Mouse (Mus musculus): ENCODE results near the gene Napa. TPM values are rescaled to one million over a fixed set of nuclear protein-coding genes. Genes with fewer than 3 reads are reported as not detected.
A peak's percentile ranks its signal among the peaks of the same experiment; 100 is the strongest.

Gene Napa
- polyA plus RNA-seq, 1 experiment = 161 TPM

DNA sequence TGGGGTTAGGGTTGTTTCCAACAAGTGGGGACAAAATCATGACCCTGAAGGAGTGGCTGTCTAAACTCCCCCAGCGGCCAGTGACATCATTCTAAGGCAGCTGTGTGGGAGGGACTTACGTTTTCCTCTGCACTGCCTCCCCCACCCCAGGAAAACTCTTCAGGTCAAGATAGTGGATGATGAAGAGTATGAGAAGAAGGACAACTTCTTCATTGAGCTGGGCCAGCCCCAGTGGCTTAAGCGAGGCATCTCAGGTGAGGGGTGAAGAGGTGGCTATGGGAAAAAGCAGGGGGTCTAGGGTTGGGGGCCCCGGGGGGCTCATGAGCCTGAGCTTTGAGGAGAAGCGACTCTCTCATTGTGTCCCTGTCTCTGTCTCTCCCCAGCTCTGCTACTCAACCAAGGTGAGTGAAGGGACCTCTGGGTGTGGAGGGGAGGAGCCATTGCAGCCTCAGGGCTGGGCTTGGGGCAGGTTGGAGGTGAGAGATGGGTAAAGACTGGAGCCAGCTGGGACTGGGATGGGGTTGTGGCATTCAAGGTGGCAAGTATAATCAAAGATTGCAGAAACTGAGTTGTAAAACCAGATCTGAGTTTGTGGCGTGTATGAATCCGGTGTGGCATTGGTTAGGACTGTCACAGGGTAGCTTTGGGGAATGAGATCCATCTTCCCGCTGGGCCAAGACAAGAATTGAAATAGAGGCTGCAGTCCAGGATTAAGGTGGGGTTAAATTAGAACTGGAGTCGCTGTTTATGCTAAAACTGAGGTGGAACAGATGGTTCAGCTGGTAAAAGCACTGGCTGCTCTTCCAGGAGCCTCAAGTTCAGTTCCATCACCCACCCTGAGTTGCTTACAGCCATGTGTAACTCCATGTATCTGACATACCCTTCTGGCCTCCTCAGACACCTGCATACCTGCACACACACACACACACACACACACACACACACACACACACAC is 52.2 kb downstream of the Napa start:
- Histone ChIP-seq H3K4me1 (peaks cover 13% of the 10 kb centered on the region; the same call in 1 of the 2 replicates), H3K4me3 (replicated peaks) (no peak overlapping the region), H3K27me3 (replicated peaks) (peaks cover 73% of the 10 kb centered on the region), H3K9me3 (no peaks in the 10 kb centered on the region; the same call in 1 of the 2 replicates), H3K36me3 (replicated peaks; ENCODE audit: low read length) (no peaks in the 10 kb centered on the region)
- TF ChIP-seq GATA1 (IDR thresholded peaks at IDR 0.05; ENCODE audit: borderline replicate concordance, low read length) (no peak), FLI1 (IDR thresholded peaks at IDR 0.05; ENCODE audit: low read length) (no peak)

DNA sequence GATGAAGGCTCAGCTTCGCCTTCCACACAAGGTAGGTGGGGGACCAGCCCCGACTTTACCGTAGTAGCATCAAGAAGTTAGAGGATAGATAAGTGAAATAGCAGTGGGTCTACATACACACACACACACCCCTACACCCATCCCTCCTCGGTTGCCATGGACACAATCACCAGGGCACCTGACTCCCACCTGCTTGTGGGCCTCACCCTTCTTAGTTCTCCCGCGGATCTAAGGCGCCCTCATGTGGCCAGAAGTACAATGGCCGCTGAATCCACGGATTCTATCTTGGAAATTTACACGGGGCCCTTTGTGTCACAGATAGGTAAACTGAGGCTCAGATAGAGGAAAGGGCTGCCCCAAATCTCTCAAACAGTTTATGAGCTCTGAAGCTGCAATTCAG is 55.3 kb downstream of the Napa start:
- Histone ChIP-seq H3K4me1 (peaks cover 28% of the 10 kb centered on the region), H3K9me3 (peaks cover 2% of the 10 kb centered on the region; the same call in 1 of the 2 replicates), H3K4me3 (replicated peaks) (no peak overlapping the region), H3K27me3 (replicated peaks) (peaks cover 67% of the 10 kb centered on the region), H3K36me3 (replicated peaks; ENCODE audit: low read length) (no peaks in the 10 kb centered on the region)
- TF ChIP-seq GATA1 (IDR thresholded peaks at IDR 0.05; ENCODE audit: borderline replicate concordance, low read length) (no peak), FLI1 (IDR thresholded peaks at IDR 0.05; ENCODE audit: low read length) (no peak)

DNA sequence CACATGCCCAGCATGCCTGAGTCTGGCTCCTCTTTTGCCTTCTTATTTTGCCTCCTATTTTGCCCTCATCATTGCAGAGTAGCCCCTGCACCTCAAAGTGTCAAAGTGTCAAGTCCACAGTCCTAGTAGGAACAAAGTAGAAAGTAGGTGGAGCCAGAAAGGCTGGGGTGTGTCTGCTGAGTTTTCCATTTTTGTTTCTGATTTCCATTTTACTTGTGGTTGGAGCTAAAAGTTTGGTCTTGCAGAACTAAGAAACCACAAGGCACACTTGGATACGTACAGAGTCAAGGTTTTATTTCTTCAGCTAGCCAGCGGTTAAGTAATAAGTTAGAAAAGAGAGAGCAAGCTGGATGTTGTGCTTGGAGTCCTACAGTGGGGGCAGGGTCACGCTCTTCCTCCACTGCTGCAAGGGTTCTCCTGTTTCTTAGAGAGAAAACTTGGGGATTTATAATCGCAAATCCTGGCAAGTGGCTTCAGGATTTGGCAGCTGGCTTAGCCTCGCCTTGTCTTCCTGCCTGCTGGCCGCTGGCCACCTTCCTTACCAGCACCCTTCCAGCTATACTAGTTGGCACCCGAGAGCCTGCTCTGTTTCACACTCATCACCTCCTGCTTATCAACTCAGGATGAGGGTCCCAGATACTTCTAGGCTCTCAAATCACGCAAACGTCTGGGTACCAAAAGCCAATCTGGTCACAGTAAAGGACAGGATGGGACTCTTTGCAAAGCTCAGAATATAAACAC is 57.0 kb downstream of the Napa start:
- peaks cover 9% of the 10 kb centered on the region; the same call in 1 of the 2 replicates for H3K9me3 ChIP-seq
- TF ChIP-seq FLI1 (IDR thresholded peaks at IDR 0.05; ENCODE audit: low read length) (no peak), GATA1 (IDR thresholded peaks at IDR 0.05; ENCODE audit: borderline replicate concordance, low read length) (no peak)
- peaks cover 70% of the 10 kb centered on the region for H3K27me3 ChIP-seq (replicated peaks)
- peaks cover 37% of the 10 kb centered on the region for H3K4me1 ChIP-seq
- H3K36me3 ChIP-seq (replicated peaks; ENCODE audit: low read length) = no peaks in the 10 kb centered on the region
- no peak overlapping the region for H3K4me3 ChIP-seq (replicated peaks)

DNA sequence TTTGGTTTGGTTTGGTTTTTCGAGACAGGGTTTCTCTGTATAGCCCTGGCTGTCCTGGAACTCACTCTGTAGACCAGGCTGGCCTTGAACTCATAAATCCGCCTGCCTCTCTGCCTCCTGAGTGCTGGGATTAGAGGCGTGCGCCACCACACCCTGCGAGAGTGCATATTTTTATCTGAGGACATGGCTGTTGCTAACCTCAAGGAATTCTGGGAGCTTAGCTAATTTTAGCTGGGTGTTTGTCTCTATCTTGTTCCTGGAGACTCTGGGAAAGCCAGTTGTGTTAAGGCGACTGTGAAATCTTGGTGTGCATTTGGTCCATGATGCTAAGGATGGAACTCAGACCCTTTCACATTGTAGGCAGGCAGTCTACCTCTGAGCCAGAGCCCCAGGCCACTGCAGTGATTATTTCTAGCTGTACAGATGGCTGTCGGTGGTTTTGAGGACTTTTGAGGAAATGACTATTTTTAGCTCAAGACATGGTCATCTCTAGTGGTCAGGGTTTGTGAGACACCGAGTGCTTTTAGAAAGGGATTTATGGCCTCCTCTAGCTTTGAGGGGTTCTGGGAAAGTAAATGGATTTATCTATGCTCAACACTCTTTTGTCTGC is 58.0 kb downstream of the Napa start:
- Histone ChIP-seq H3K9me3 (peaks cover 12% of the 10 kb centered on the region; the same call in 1 of the 2 replicates), H3K4me3 (replicated peaks) (no peak overlapping the region), H3K36me3 (replicated peaks; ENCODE audit: low read length) (no peaks in the 10 kb centered on the region), H3K4me1 (peaks cover 42% of the 10 kb centered on the region), H3K27me3 (replicated peaks) (peaks cover 69% of the 10 kb centered on the region)
- TF ChIP-seq FLI1 (IDR thresholded peaks at IDR 0.05; ENCODE audit: low read length) (no peak), GATA1 (IDR thresholded peaks at IDR 0.05; ENCODE audit: borderline replicate concordance, low read length) (no peak)

DNA sequence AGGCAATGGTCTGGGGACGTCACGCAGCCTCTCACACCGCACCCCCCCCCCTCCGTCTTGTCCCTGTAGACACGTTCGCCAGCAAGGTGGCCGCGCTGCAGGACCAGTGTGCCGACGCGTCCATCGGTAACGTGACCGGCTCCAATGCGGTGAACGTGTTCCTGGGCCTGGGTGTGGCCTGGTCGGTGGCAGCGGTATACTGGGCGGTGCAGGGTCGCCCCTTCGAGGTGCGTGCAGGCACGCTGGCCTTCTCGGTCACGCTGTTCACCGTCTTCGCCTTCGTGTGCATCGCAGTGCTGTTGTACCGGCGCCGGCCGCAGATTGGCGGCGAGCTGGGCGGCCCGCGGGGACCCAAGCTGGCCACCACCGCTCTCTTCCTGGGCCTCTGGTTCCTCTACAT is 60.5 kb downstream of the Napa start:
- Histone ChIP-seq H3K4me3 (replicated peaks) (peak overlapping the region; percentile 85), H3K27me3 (replicated peaks) (peaks cover 74% of the 10 kb centered on the region), H3K36me3 (replicated peaks; ENCODE audit: low read length) (no peaks in the 10 kb centered on the region), H3K9me3 (peaks cover 27% of the 10 kb centered on the region), H3K4me1 (peaks cover 39% of the 10 kb centered on the region)
- TF ChIP-seq GATA1 (IDR thresholded peaks at IDR 0.05; ENCODE audit: borderline replicate concordance, low read length) = no peak
- TF ChIP-seq FLI1 (IDR thresholded peaks at IDR 0.05; ENCODE audit: low read length) = no peak

DNA sequence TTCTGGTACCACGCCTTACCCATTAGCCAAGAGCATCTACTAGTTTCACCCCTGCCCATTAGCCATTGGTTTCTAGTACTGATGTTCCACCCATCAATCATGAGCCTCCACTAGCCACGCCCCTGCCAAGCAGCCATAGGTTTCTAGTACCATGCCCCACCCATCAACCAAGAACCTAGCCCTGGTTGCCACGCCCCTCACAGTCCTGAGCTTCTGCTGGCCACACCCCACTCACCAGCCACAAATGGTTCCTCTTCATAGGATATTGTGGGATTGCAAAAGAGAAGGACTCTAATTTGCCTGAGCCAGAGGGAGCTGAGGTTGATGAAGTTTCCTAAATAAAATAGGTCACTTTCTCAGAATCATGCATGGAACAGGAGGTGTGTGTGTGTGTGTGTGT is 62.4 kb downstream of the Napa start:
- peaks cover 27% of the 10 kb centered on the region for H3K9me3 ChIP-seq
- H3K4me1 ChIP-seq = peaks cover 35% of the 10 kb centered on the region
- H3K27me3 ChIP-seq (replicated peaks) = peaks cover 70% of the 10 kb centered on the region
- no peak overlapping the region for H3K4me3 ChIP-seq (replicated peaks)
- TF ChIP-seq GATA1 (IDR thresholded peaks at IDR 0.05; ENCODE audit: borderline replicate concordance, low read length) (no peak), FLI1 (IDR thresholded peaks at IDR 0.05; ENCODE audit: low read length) (no peak)
- no peaks in the 10 kb centered on the region for H3K36me3 ChIP-seq (replicated peaks; ENCODE audit: low read length)

DNA sequence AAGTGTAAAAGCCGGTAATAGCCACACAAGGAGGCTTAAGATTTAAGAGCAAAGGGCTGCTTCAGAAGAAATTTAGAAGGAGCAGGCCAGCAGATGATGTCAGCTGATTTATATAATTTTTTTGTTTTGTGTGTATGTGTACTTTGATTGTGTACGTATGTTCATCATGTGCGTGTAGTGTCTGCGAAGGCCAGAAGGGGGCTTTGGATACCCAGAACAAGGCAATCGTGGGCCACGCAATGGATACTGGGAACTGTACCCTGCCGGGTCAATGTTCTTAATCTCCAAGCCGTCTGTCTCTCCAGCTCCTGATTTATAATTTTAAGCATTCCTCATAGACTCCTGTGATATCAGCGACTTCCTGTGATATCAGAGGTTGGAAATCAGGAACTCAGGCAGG is 63.0 kb downstream of the Napa start:
- Histone ChIP-seq H3K27me3 (replicated peaks) (peaks cover 69% of the 10 kb centered on the region), H3K36me3 (replicated peaks; ENCODE audit: low read length) (no peaks in the 10 kb centered on the region), H3K4me1 (peaks cover 32% of the 10 kb centered on the region), H3K9me3 (peaks cover 27% of the 10 kb centered on the region), H3K4me3 (replicated peaks) (no peak overlapping the region)
- TF ChIP-seq GATA1 (IDR thresholded peaks at IDR 0.05; ENCODE audit: borderline replicate concordance, low read length) = no peak
- no peak for TF ChIP-seq FLI1 (IDR thresholded peaks at IDR 0.05; ENCODE audit: low read length)

DNA sequence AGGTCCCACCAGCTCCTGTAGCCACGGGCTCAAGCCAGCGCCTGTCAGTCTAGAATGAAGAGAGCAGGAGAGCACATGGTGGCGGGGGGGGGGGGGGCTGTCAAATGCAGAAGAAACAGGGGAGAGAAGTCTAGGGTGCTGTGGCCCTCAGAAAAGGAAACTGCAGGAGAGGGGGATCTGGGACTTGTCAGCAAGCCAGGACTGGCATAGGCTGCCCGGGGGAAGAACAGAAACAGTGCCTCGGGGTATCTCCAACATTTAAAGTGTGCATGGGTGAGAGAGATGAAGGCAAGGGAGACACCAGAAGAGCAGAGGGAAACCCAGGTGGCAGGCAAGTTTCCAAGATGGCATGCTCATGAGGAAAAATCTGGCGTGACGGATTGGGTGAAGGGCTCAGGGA is 63.8 kb downstream of the Napa start:
- Histone ChIP-seq H3K27me3 (replicated peaks) (peaks cover 67% of the 10 kb centered on the region), H3K4me1 (peaks cover 28% of the 10 kb centered on the region), H3K4me3 (replicated peaks) (no peak overlapping the region), H3K36me3 (replicated peaks; ENCODE audit: low read length) (no peaks in the 10 kb centered on the region), H3K9me3 (peaks cover 27% of the 10 kb centered on the region)
- TF ChIP-seq FLI1 (IDR thresholded peaks at IDR 0.05; ENCODE audit: low read length) (no peak), GATA1 (IDR thresholded peaks at IDR 0.05; ENCODE audit: borderline replicate concordance, low read length) (no peak)

Other genes starting within 250 kb of the Napa start
- 0.12 TPM in 1 of 2 replicates, not detected in the other for gene Crx, start 218.5 kb upstream of the Napa start, polyA plus RNA-seq (2012; ENCODE audit: insufficient read depth, low replicate concordance)
- not detected in 2 replicates for gene Crxos, start 215.8 kb upstream of the Napa start, polyA plus RNA-seq (2012; ENCODE audit: insufficient read depth, low replicate concordance)
- 1,012 and 1,066 TPM in 2 replicates for gene Selenow, start 176.1 kb upstream of the Napa start, polyA plus RNA-seq (2012; ENCODE audit: insufficient read depth, low replicate concordance)
- 159 and 504 TPM in 2 replicates for gene Nop53, start 152.4 kb upstream of the Napa start, polyA plus RNA-seq (2012; ENCODE audit: insufficient read depth, low replicate concordance)
- 0.84 and 0.93 TPM in 2 replicates for gene Ehd2, start 130.9 kb upstream of the Napa start, polyA plus RNA-seq (2012; ENCODE audit: insufficient read depth, low replicate concordance)
- 30.6 and 132 TPM in 2 replicates for gene Bicra, start 50.5 kb upstream of the Napa start, polyA plus RNA-seq (2012; ENCODE audit: insufficient read depth, low replicate concordance)
- 0.15 TPM in 1 of 2 replicates, not detected in the other for gene Zfp541, start 36.6 kb upstream of the Napa start, polyA plus RNA-seq (2012; ENCODE audit: insufficient read depth, low replicate concordance)
- gene Kptn, start 21.4 kb downstream of the Napa start, polyA plus RNA-seq (2012; ENCODE audit: insufficient read depth, low replicate concordance) = 5.7 and 14.1 TPM in 2 replicates
- gene Slc8a2, start 31.4 kb downstream of the Napa start, polyA plus RNA-seq (2012; ENCODE audit: insufficient read depth, low replicate concordance) = not detected in 2 replicates
- gene Meis3, start 76.6 kb downstream of the Napa start, polyA plus RNA-seq (2012; ENCODE audit: insufficient read depth, low replicate concordance) = 1.4 TPM in 1 of 2 replicates, not detected in the other
- gene Dhx34, start 123.6 kb downstream of the Napa start, polyA plus RNA-seq (2012; ENCODE audit: insufficient read depth, low replicate concordance) = 29.7 and 75.4 TPM in 2 replicates
- gene C5ar2, start 145.7 kb downstream of the Napa start, polyA plus RNA-seq (2012; ENCODE audit: insufficient read depth, low replicate concordance) = 0.04 TPM in 1 of 2 replicates, not detected in the other
- 2.0 and 6.6 TPM in 2 replicates for gene C5ar1, start 161.1 kb downstream of the Napa start, polyA plus RNA-seq (2012; ENCODE audit: insufficient read depth, low replicate concordance)
- 53.8 and 168 TPM in 2 replicates for gene Inafm1, start 175.2 kb downstream of the Napa start, polyA plus RNA-seq (2012; ENCODE audit: insufficient read depth, low replicate concordance)
- gene Ccdc9, start 188.3 kb downstream of the Napa start, polyA plus RNA-seq (2012; ENCODE audit: insufficient read depth, low replicate concordance) = 27.8 and 101 TPM in 2 replicates
- gene Bbc3, start 209.9 kb downstream of the Napa start, polyA plus RNA-seq (2012; ENCODE audit: insufficient read depth, low replicate concordance) = 1,043 and 5,254 TPM in 2 replicates

Measured in megakaryocyte, embryonic 14.5 days (primary cell).